Mouse (Mus musculus) limb, embryonic 14.5 days (tissue): ENCODE data around the gene Gpr152. TPM values are rescaled to one million over a fixed set of nuclear protein-coding genes. Genes with fewer than 3 reads are reported as not detected.
A peak's percentile ranks its signal among the peaks of the same experiment; 100 is the strongest.

ENCODE experiments used
- ATAC-seq: fragments of 200-750 bp; cut with Nextera tagmentation; 2 replicates; pipeline ENCODE4 v1.8.0; 2017; ENCODE audit warnings: low read depth, moderate number of reproducible peaks, moderate TSS enrichment; ENCODE audit not compliant: low FRiP score
- DNase-seq: peaks from one replicate; pipeline ENCODE4 v3.0.0-alpha.2; 2015; ENCODE audit warnings: low spot score
- H3K27ac ChIP-seq: fragments of 300-500 bp; sonication (generic); replicated peaks from 2 replicates; pipeline ENCODE4 v1.5.1; 2014; ENCODE audit warnings: low read depth, mild to moderate bottlenecking, low read length, moderate library complexity, mixed read lengths
- H3K27me3 ChIP-seq: fragments of 300-500 bp; sonication (generic); 2 replicates; pipeline ENCODE4 v1.6.1; 2014; ENCODE audit warnings: low read length, mixed read lengths; ENCODE audit not compliant: control insufficient read depth, insufficient read depth
- H3K36me3 ChIP-seq: fragments of 300-500 bp; sonication (generic); 2 replicates; pipeline ENCODE4 v1.6.1; 2014; ENCODE audit warnings: mild to moderate bottlenecking, low read length, moderate library complexity, mixed read lengths; ENCODE audit not compliant: control insufficient read depth, insufficient read depth
- H3K4me1 ChIP-seq: fragments of 300-500 bp; sonication (generic); 2 replicates; pipeline ENCODE4 v1.6.1; 2014; ENCODE audit warnings: antibody characterized with exemption, low read length, mixed read lengths; ENCODE audit not compliant: control insufficient read depth, insufficient read depth
- H3K4me2 ChIP-seq: fragments of 300-500 bp; sonication (generic); replicated peaks from 2 replicates; pipeline ENCODE4 v1.6.1; 2014; ENCODE audit warnings: low read depth, mild to moderate bottlenecking, low read length, moderate library complexity; ENCODE audit not compliant: severe bottlenecking
- H3K4me3 ChIP-seq: fragments of 300-500 bp; sonication (generic); replicated peaks from 2 replicates; pipeline ENCODE4 v1.5.1; 2014; ENCODE audit warnings: low read length
- H3K9ac ChIP-seq: fragments of 300-500 bp; sonication (generic); 2 replicates; pipeline ENCODE4 v1.6.1; 2014; ENCODE audit warnings: mild to moderate bottlenecking, low read depth, low read length, moderate library complexity; ENCODE audit not compliant: severe bottlenecking
- H3K9me3 ChIP-seq: fragments of 300-500 bp; sonication (generic); 2 replicates; pipeline ENCODE4 v1.6.1; 2016; ENCODE audit warnings: low read length; ENCODE audit not compliant: control insufficient read depth
- POLR2A ChIP-seq: fragments of 200-500 bp; IDR thresholded peaks from 2 replicates; pipeline ENCODE4 v1.8.0; 2012; ENCODE audit warnings: inconsistent platforms, mild to moderate bottlenecking, moderate library complexity, borderline replicate concordance; ENCODE audit not compliant: insufficient read depth, insufficient read length; ENCODE audit errors: extremely low read depth
- WGBS: fragments of 180-500 bp; shearing (Covaris S2); extraction: QIAGEN DNeasy Blood & Tissue Kit; methylation state at CpG from one replicate; pipeline ENCODE4 v1.1.7; 2014; 5-methylcytosine and 5-hydroxymethylcytosine counted together
- polyA plus RNA-seq, 2 experiments: library from polyadenylated mRNA; depleted of rRNA in 1 of 2; stranded (reverse) in 1 of 2; unstranded in 1 of 2; fragments of >200 nt; fragmentation: Nextera tagmentation in 1 of 2; extraction: Ambion mirVana in 1 of 2; gene quantifications; 2 replicates each; pipeline versions ENCODE4 v1.2.1 to v1.2.3; 2012 to 2014

Gpr152 gene
- polyA plus RNA-seq, 2 experiments, result 0.01 TPM; not detected in 1

DNA sequence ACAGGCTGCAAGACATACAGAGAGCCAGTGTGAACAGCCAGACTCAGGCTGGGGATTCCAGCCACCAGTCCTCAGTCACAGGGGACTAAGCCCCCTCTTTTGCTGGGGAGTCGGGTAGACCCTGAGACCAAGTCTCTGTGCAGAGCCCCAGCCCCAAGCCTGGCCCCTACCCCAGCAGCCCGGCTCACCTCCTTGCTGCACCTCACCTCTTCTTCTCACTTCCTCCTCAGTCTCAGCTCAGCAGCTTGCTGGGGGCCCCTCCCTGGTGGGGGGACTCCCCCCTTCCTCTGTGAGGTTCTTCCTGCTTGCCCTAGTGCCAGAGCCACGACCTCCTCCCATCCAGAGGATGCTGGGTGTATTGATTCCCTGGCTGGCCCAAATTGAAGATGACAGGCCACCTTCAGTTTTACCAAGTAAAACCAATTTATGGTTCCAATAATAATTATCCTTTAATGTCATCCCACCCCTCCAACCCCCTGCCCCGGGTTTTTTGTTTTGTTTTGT, 51.3 kb downstream of the Gpr152 start, which contains the start of gene Tbc1d10c:
Tbc1d10c (minus strand) TSS at position 454 of the 504 bp plus-strand sequence.
- ATAC-seq (no peak), DNase-seq (no peak)
- Histone ChIP-seq H3K9ac (peak within 1 kb of the TSS; percentile 97), H3K4me2 (peak within 1 kb of the TSS; percentile 87), H3K9me3 (no peaks in the 10 kb centered on the region), H3K27ac (peak within 1 kb of the TSS; percentile 93), H3K4me3 (peak within 1 kb of the TSS; percentile 97), H3K4me1 (peaks cover 15% of the 10 kb centered on the region), H3K27me3 (no peaks in the 10 kb centered on the region), H3K36me3 (peaks cover 29% of the 10 kb centered on the region)
- 45% methylated on average over 4 of the region's 4 CpGs for WGBS
- no peak for TF ChIP-seq POLR2A

DNA sequence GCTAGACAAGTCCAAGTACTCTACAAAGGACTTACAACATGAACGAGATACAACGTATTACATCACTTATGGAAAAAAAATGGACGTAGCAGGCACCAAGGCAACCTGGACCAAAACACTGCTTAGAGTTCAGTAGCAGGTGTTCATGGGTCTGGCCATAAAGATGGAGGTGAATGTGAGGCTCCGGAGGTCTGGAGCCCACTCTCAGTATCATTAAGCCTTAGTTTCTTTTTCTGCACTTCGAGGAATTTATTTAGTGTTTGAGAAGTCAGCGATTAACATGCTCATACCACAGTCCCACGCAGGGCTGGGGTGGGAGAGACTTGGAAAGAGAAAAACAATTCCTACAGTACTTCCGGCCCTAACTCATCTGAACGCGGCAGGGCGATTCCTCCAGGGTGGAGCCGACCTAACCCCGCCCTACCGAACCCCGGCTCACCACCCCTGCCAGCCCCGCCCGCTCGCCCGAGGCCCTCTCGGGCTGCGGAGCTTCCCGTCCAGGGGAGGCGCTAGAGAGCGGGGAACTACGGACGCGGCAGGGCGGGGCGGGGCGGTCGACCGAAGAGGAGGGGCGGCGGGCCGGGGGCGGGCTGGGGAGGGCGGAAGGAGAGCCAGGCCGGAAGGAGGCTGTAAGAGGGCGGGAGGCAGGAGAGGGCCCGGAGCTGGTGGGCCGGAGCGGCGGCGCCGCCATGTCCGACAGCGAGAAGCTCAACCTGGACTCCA, 52.1 kb downstream of the Gpr152 start, which contains the start of gene Ppp1ca:
Ppp1ca (plus strand) TSS at position 538 of the 723 bp plus-strand sequence.
- peak within 1 kb of the TSS; percentile 93 for H3K27ac ChIP-seq
- peak within 1 kb of the TSS; percentile 97 for H3K4me3 ChIP-seq
- DNase-seq (peak; percentile 94), ATAC-seq (peak; percentile 91)
- no peaks in the 10 kb centered on the region for H3K9me3 ChIP-seq
- peaks cover 38% of the 10 kb centered on the region for H3K36me3 ChIP-seq
- peak within 1 kb of the TSS; percentile 97 for H3K9ac ChIP-seq
- peaks cover 15% of the 10 kb centered on the region for H3K4me1 ChIP-seq
- peak within 1 kb of the TSS; percentile 87 for H3K4me2 ChIP-seq
- WGBS, result 3% methylated on average over 35 of the region's 47 CpGs
- TF ChIP-seq POLR2A, result peak; percentile 96
- H3K27me3 ChIP-seq, result no peaks in the 10 kb centered on the region

GRCm38 (mm10) chr19:4192251-4192985, 52.8 kb downstream of the Gpr152 start:
- peak overlapping the region; percentile 93 for H3K27ac ChIP-seq
- H3K4me2 ChIP-seq, result peak overlapping the region; percentile 87
- under 1% methylated on average over 41 of the region's 52 CpGs for WGBS
- peak overlapping the region; percentile 97 for H3K9ac ChIP-seq
- H3K4me3 ChIP-seq, result peak overlapping the region; percentile 97
- no peaks in the 10 kb centered on the region for H3K27me3 ChIP-seq
- ATAC-seq (no peak; the same call in 1 of the 2 replicates), DNase-seq (no peak)
- no peaks in the 10 kb centered on the region for H3K9me3 ChIP-seq
- H3K4me1 ChIP-seq, result peaks cover 15% of the 10 kb centered on the region
- peaks cover 45% of the 10 kb centered on the region for H3K36me3 ChIP-seq
- TF ChIP-seq POLR2A, result no peak

- TF ChIP-seq POLR2A, result no peak
- H3K4me1 ChIP-seq, result peaks cover 15% of the 10 kb centered on the region
- peak overlapping the region; percentile 97 for H3K4me3 ChIP-seq
- no peaks in the 10 kb centered on the region for H3K27me3 ChIP-seq
- peaks cover 52% of the 10 kb centered on the region for H3K36me3 ChIP-seq
- 61% methylated on average over 6 of the region's 6 CpGs for WGBS
- no peak for DNase-seq
- no peak overlapping the region for H3K27ac ChIP-seq
- peak overlapping the region; percentile 97 for H3K9ac ChIP-seq
- peak overlapping the region; percentile 87 for H3K4me2 ChIP-seq
- no peaks in the 10 kb centered on the region for H3K9me3 ChIP-seq
- no peak for ATAC-seq
Observed at GRCm38 (mm10) chr19:4193129-4193528, 53.5 kb downstream of the Gpr152 start.

GRCm38 (mm10) chr19:4194021-4194724, 54.6 kb downstream of the Gpr152 start:
- Histone ChIP-seq H3K36me3 (peaks cover 62% of the 10 kb centered on the region), H3K27ac (no peak overlapping the region), H3K4me2 (no peak overlapping the region), H3K9ac (no peak overlapping the region), H3K27me3 (no peaks in the 10 kb centered on the region), H3K9me3 (no peaks in the 10 kb centered on the region), H3K4me3 (no peak overlapping the region), H3K4me1 (peaks cover 15% of the 10 kb centered on the region)
- no peak for DNase-seq
- WGBS, result 82% methylated on average over 8 of the region's 8 CpGs
- no peak for TF ChIP-seq POLR2A
- no peak for ATAC-seq
